Mouse (Mus musculus) intestine, embryonic 16.5 days (tissue): ENCODE data around the gene Iqcf3. TPM values are rescaled to one million over a fixed set of nuclear protein-coding genes. Genes with fewer than 3 reads are reported as not detected.
"Not testable (repeated sequence)": the region's sequence is repeated elsewhere in the genome, so short reads cannot be mapped to it uniquely, and the experiment has no call there.

ENCODE experiments used
- ATAC-seq: fragments of 200-750 bp; cut with Nextera tagmentation; 2 replicates; pipeline ENCODE4 v1.8.0; 2017; ENCODE audit warnings: moderate TSS enrichment, moderate library complexity
- H3K27ac ChIP-seq: fragments of 300-500 bp; sonication (generic); 2 replicates; pipeline ENCODE4 v1.5.1; 2014; ENCODE audit warnings: mild to moderate bottlenecking, low read length
- H3K27me3 ChIP-seq: fragments of 300-500 bp; sonication (generic); replicated peaks from 2 replicates; pipeline ENCODE4 v1.6.1; 2014; ENCODE audit warnings: low read length, control low read depth, mixed read lengths; ENCODE audit not compliant: control insufficient read depth, insufficient read depth
- H3K36me3 ChIP-seq: fragments of 300-500 bp; sonication (generic); 2 replicates; pipeline ENCODE4 v1.6.1; 2014; ENCODE audit warnings: low read length, control low read depth; ENCODE audit not compliant: control insufficient read depth, insufficient read depth
- H3K4me1 ChIP-seq: fragments of 300-500 bp; sonication (generic); 2 replicates; pipeline ENCODE4 v1.6.1; 2014; ENCODE audit warnings: low read length, control low read depth, mixed read lengths; ENCODE audit not compliant: control insufficient read depth, insufficient read depth
- H3K4me2 ChIP-seq: fragments of 300-500 bp; sonication (generic); 2 replicates; pipeline ENCODE4 v1.6.1; 2014; ENCODE audit warnings: low read depth, low read length, control low read depth
- H3K4me3 ChIP-seq: fragments of 300-500 bp; sonication (generic); 2 replicates; pipeline ENCODE4 v1.5.1; 2014; ENCODE audit warnings: mild to moderate bottlenecking, low read length
- H3K9ac ChIP-seq: fragments of 300-500 bp; sonication (generic); 2 replicates; pipeline ENCODE4 v1.6.1; 2014; ENCODE audit warnings: low read depth, low read length
- H3K9me3 ChIP-seq: fragments of 300-500 bp; sonication (generic); 2 replicates; pipeline ENCODE4 v1.6.1; 2016; ENCODE audit warnings: low read length, control low read depth; ENCODE audit not compliant: control insufficient read depth
- WGBS: fragments of 180-500 bp; shearing (Covaris S2); extraction: QIAGEN DNeasy Blood & Tissue Kit; methylation state at CpG from one replicate; pipeline ENCODE4 v1.1.7; 2014; 5-methylcytosine and 5-hydroxymethylcytosine counted together
- polyA plus RNA-seq: library from polyadenylated mRNA; unstranded; fragments of >200 nt; fragmentation: Nextera tagmentation; extraction: Ambion mirVana; gene quantifications from 2 replicates; pipeline ENCODE4 v1.2.1, GENCODE M21; 2015

The Iqcf3 gene
- not detected in 2 replicates for polyA plus RNA-seq

- Histone ChIP-seq H3K4me3 (no peak within 1 kb of the TSS), H3K9ac (no peak within 1 kb of the TSS), H3K27me3 (no peaks in the 10 kb centered on the region), H3K4me2 (no peak within 1 kb of the TSS), H3K4me1 (no peaks in the 10 kb centered on the region), H3K9me3 (no peaks in the 10 kb centered on the region), H3K27ac (no peak within 1 kb of the TSS), H3K36me3 (no peaks in the 10 kb centered on the region)
- ATAC-seq = no peak
- WGBS = 86% methylated on average over 5 of the region's 5 CpGs
Observed at GRCm38 (mm10) chr9:106561531-106561930, at the start of gene Iqcf3. Iqcf3 (minus strand) TSS chr9:106561631.

- H3K9ac ChIP-seq = no peak overlapping the region
- WGBS = 87% methylated on average over 4 of the region's 4 CpGs
- H3K36me3 ChIP-seq = no peaks in the 10 kb centered on the region
- no peak overlapping the region for H3K4me2 ChIP-seq
- no peak overlapping the region for H3K27ac ChIP-seq
- no peak for ATAC-seq
- H3K4me3 ChIP-seq = no peak overlapping the region
- no peaks in the 10 kb centered on the region for H3K9me3 ChIP-seq
- H3K27me3 ChIP-seq = no peaks in the 10 kb centered on the region
- no peaks in the 10 kb centered on the region for H3K4me1 ChIP-seq
Observed at GRCm38 (mm10) chr9:106610727-106611126, 49.3 kb upstream of the Iqcf3 start.

GRCm38 (mm10) chr9:106600546-106600945 lies 39.1 kb upstream of the Iqcf3 start:
- Histone ChIP-seq H3K4me1 (no peaks in the 10 kb centered on the region), H3K4me3 (no peak overlapping the region), H3K27me3 (no peaks in the 10 kb centered on the region), H3K4me2 (no peak overlapping the region), H3K9ac (no peak overlapping the region), H3K9me3 (no peaks in the 10 kb centered on the region), H3K36me3 (no peaks in the 10 kb centered on the region), H3K27ac (no peak overlapping the region)
- no peak for ATAC-seq
- 32% methylated on average over 8 of the region's 8 CpGs for WGBS

GRCm38 (mm10) chr9:106598466-106598865 lies 37.0 kb upstream of the Iqcf3 start:
- 41% methylated on average over 7 of the region's 7 CpGs for WGBS

GRCm38 (mm10) chr9:106595836-106596235 lies 34.4 kb upstream of the Iqcf3 start:
- ATAC-seq = no peak
- H3K9ac ChIP-seq = no peak overlapping the region
- no peak overlapping the region for H3K27ac ChIP-seq
- no peaks in the 10 kb centered on the region for H3K27me3 ChIP-seq
- H3K9me3 ChIP-seq = no peaks in the 10 kb centered on the region
- H3K36me3 ChIP-seq = no peaks in the 10 kb centered on the region
- no peak overlapping the region for H3K4me3 ChIP-seq
- 67% methylated on average over 7 of the region's 7 CpGs for WGBS
- no peaks in the 10 kb centered on the region for H3K4me1 ChIP-seq
- no peak overlapping the region for H3K4me2 ChIP-seq

More at GRCm38 (mm10) chr9:106598466-106598865, 37.0 kb upstream of the Iqcf3 start:
- Histone ChIP-seq H3K4me1 (no peaks in the 10 kb centered on the region), H3K27me3 (no peaks in the 10 kb centered on the region), H3K27ac (no peak overlapping the region), H3K9me3 (no peaks in the 10 kb centered on the region), H3K4me3 (no peak overlapping the region), H3K4me2 (no peak overlapping the region), H3K9ac (no peak overlapping the region), H3K36me3 (no peaks in the 10 kb centered on the region)
- ATAC-seq = no peak

GRCm38 (mm10) chr9:106595402-106595801 lies 34.0 kb upstream of the Iqcf3 start:
- not testable (repeated sequence) for H3K9me3 ChIP-seq, H3K27me3 ChIP-seq, H3K27ac ChIP-seq, H3K9ac ChIP-seq, H3K36me3 ChIP-seq, ATAC-seq, H3K4me3 ChIP-seq, H3K4me2 ChIP-seq, H3K4me1 ChIP-seq
- WGBS = 12% methylated on average over 4 of the region's 4 CpGs

GRCm38 (mm10) chr9:106592158-106592557 lies 30.7 kb upstream of the Iqcf3 start:
- no peak overlapping the region for H3K4me3 ChIP-seq
- H3K9ac ChIP-seq = no peak overlapping the region
- WGBS = 88% methylated on average over 5 of the region's 5 CpGs
- no peak overlapping the region for H3K27ac ChIP-seq
- no peaks in the 10 kb centered on the region for H3K4me1 ChIP-seq
- no peaks in the 10 kb centered on the region for H3K36me3 ChIP-seq
- H3K27me3 ChIP-seq = no peaks in the 10 kb centered on the region
- no peaks in the 10 kb centered on the region for H3K9me3 ChIP-seq
- H3K4me2 ChIP-seq = no peak overlapping the region
- ATAC-seq = no peak

GRCm38 (mm10) chr9:106582552-106582951 lies 21.1 kb upstream of the Iqcf3 start:
- H3K36me3 ChIP-seq = no peaks in the 10 kb centered on the region
- no peaks in the 10 kb centered on the region for H3K9me3 ChIP-seq
- H3K9ac ChIP-seq = no peak overlapping the region
- H3K27ac ChIP-seq = no peak overlapping the region
- no peaks in the 10 kb centered on the region for H3K4me1 ChIP-seq
- WGBS = 60% methylated on average over 1 of the region's 1 CpGs
- no peak overlapping the region for H3K4me2 ChIP-seq
- no peak for ATAC-seq
- H3K27me3 ChIP-seq = no peaks in the 10 kb centered on the region
- H3K4me3 ChIP-seq = no peak overlapping the region

- no peaks in the 10 kb centered on the region for H3K4me1 ChIP-seq
- no peaks in the 10 kb centered on the region for H3K9me3 ChIP-seq
- no peak for ATAC-seq
- no peaks in the 10 kb centered on the region for H3K27me3 ChIP-seq
- no peak overlapping the region for H3K27ac ChIP-seq
- H3K9ac ChIP-seq = no peak overlapping the region
- 83% methylated on average over 7 of the region's 7 CpGs for WGBS
- no peak overlapping the region for H3K4me3 ChIP-seq
- H3K4me2 ChIP-seq = no peak overlapping the region
- H3K36me3 ChIP-seq = no peaks in the 10 kb centered on the region
Observed at GRCm38 (mm10) chr9:106580016-106580415, 18.6 kb upstream of the Iqcf3 start.

GRCm38 (mm10) chr9:106576112-106576511 lies 14.7 kb upstream of the Iqcf3 start:
- 75% methylated on average over 2 of the region's 2 CpGs for whole genome bisulfite sequencing
- no peaks in the 10 kb centered on the region for H3K27me3 ChIP-seq
- H3K4me2 ChIP-seq = no peak overlapping the region
- H3K4me1 ChIP-seq = no peaks in the 10 kb centered on the region
- H3K36me3 ChIP-seq = no peaks in the 10 kb centered on the region
- no peak overlapping the region for H3K9ac ChIP-seq
- H3K9me3 ChIP-seq = no peaks in the 10 kb centered on the region
- ATAC-seq = no peak
- H3K27ac ChIP-seq = no peak overlapping the region
- no peak overlapping the region for H3K4me3 ChIP-seq
